Mouse (Mus musculus) olfactory bulb, adult 2 months (tissue): ENCODE measurements at regions not wholly inside any gene's neighbourhood (a gene's known extent, or its start where the extent isn't known, plus 50 kb on each side); places are given as distances from the start of the nearest gene placed in this dataset.

Source experiments
- H3K27ac ChIP-seq: fragments of 200-500 bp; 2 replicates; pipeline ENCODE4 v1.5.1; 2012; ENCODE audit warnings: low read depth, low read length; ENCODE audit not compliant: insufficient read depth
- H3K4me1 ChIP-seq: fragments of 200-500 bp; 2 replicates; pipeline ENCODE4 v1.6.1; 2012; ENCODE audit warnings: low read length; ENCODE audit not compliant: control insufficient read depth, insufficient read depth
- H3K4me3 ChIP-seq: fragments of 200-500 bp; 2 replicates; pipeline ENCODE4 v1.5.1; 2012; ENCODE audit warnings: mild to moderate bottlenecking, low read depth, low read length, moderate library complexity; ENCODE audit not compliant: insufficient read depth
- CTCF ChIP-seq: fragments of 200-500 bp; IDR thresholded peaks from 2 replicates; pipeline ENCODE4 v1.5.1; 2012; ENCODE audit warnings: low read depth, mild to moderate bottlenecking, low read length, moderate library complexity; ENCODE audit not compliant: insufficient read depth
- POLR2A ChIP-seq: fragments of 200-500 bp; IDR thresholded peaks from 2 replicates; pipeline ENCODE4 v1.6.1; 2012; ENCODE audit warnings: mild to moderate bottlenecking, low read depth, low read length, moderate library complexity; ENCODE audit not compliant: insufficient read depth
- WGBS: fragments of 180-500 bp; shearing (Covaris S2); methylation state at CpG from one replicate; pipeline ENCODE4 v1.1.7; 2018; 5-methylcytosine and 5-hydroxymethylcytosine counted together

DNA sequence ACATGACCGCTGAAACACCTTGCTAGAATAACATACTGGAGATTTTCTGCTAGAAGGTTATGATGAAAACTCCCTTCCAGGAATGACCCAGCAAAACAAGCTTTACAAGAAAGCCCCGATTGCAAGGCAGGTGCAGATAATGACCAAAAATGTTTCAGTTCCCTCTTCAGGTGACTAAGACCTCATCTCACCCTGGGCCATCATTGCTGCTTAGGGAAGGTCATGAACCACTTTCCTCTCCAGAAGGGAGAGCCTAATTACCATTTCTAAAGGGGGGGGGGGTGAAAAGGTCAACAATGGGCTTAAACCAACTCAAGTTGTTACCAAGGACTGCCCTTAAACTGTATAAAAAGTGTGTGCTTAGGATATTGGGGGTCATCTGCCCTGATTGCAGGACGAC lies 59.8 kb upstream of the Speer4c start:
- Histone ChIP-seq H3K4me3 (no peak overlapping the region), H3K27ac (no peak overlapping the region), H3K4me1 (no peaks in the 10 kb centered on the region)
- 59% methylated on average over 3 of the region's 3 CpGs for WGBS
- TF ChIP-seq CTCF, result no peak
- no peak for TF ChIP-seq POLR2A

GRCm38 (mm10) chr5:15774567-15774966 lies 60.5 kb upstream of the Speer4c start:
- Histone ChIP-seq H3K4me1 (no peaks in the 10 kb centered on the region), H3K4me3 (no peak overlapping the region), H3K27ac (no peak overlapping the region)
- no peak for TF ChIP-seq POLR2A
- TF ChIP-seq CTCF, result no peak
- 59% methylated on average over 3 of the region's 3 CpGs for WGBS

DNA sequence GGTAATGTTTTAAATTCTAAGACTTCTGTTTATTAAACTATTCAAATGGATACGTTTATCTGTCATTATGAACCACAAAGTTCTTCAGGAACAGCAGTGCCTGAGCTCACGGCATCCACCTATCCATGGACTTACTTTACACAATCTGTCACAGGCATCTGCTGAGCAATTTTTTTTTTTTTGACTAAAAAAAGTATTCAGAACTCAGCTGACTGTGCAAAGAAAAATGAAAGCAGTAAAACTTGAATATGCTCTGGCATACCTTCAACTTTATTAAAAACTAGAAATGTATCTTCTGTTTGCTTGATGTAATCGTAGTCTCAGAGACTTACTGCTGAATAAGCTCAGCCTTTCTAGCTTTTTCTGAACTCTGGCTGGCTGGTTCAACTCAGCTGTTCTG lies 62.0 kb upstream of the Speer4c start:
- H3K27ac ChIP-seq, result no peak overlapping the region
- 87% methylated on average over 3 of the region's 3 CpGs for WGBS
- H3K4me1 ChIP-seq, result no peaks in the 10 kb centered on the region
- no peak overlapping the region for H3K4me3 ChIP-seq
- TF ChIP-seq POLR2A (no peak), CTCF (no peak)

- Histone ChIP-seq H3K27ac (no peak overlapping the region), H3K4me3 (no peak overlapping the region), H3K4me1 (no peaks in the 10 kb centered on the region)
- TF ChIP-seq POLR2A (no peak), CTCF (no peak)
- WGBS, result 69% methylated on average over 5 of the region's 5 CpGs
Measured at GRCm38 (mm10) chr5:15803583-15803982, 89.5 kb upstream of the Speer4c start.

GRCm38 (mm10) chr5:15816864-15817263 lies 102.8 kb upstream of the Speer4c start:
- WGBS, result 80% methylated on average over 3 of the region's 3 CpGs
- Histone ChIP-seq H3K4me3 (no peak overlapping the region), H3K4me1 (no peaks in the 10 kb centered on the region), H3K27ac (no peak overlapping the region)
- TF ChIP-seq POLR2A, result no peak
- TF ChIP-seq CTCF, result no peak

DNA sequence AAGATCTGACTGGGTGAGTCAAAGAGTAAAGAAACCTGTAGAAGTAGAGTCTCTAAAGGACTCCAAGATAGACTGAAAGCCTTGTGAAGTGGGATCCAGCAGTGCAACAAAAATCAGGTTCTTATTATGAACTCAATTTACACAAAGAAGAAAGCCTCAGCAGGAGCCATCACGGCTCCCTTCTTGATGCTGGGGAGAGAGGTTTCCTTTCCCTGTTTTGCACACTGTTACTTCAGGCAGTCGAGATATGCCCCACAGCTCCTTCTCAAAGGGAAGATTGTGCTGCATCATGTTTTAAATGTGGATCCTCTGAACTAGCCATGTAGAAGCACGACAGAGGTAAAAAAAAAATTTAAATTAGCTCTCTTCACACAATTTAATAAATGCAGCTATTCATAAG lies 103.3 kb upstream of the Speer4c start:
- 26% methylated on average over 3 of the region's 3 CpGs for WGBS
- Histone ChIP-seq H3K27ac (no peak overlapping the region), H3K4me3 (no peak overlapping the region), H3K4me1 (no peaks in the 10 kb centered on the region)
- no peak for TF ChIP-seq CTCF
- no peak for TF ChIP-seq POLR2A

GRCm38 (mm10) chr5:15822989-15823388 lies 108.9 kb upstream of the Speer4c start:
- TF ChIP-seq CTCF, result no peak
- TF ChIP-seq POLR2A, result no peak
- no peak overlapping the region for H3K27ac ChIP-seq
- no peak overlapping the region for H3K4me3 ChIP-seq
- 72% methylated on average over 3 of the region's 3 CpGs for WGBS
- no peaks in the 10 kb centered on the region for H3K4me1 ChIP-seq

DNA sequence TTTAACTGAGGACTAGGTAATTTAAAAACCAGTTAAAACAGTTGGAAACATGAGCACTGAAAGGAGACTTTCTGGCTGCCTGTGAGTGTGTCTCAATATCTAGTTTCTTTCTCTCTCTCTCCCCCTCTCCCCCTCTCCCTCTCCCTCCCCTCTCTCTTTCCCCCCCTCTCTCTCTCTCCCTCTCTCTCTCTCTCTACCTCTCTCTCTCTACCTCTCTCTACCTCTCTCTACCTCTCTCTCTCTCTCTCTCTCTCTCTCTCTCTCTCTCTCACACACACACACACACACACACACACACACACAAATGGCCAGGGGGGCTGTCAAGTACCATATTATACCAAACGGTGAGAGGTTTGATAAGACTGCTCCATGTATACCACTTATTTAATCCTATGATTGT lies 103.0 kb upstream of the Cacna2d1 start:
- Histone ChIP-seq H3K4me3 (no peak overlapping the region), H3K4me1 (no peaks in the 10 kb centered on the region), H3K27ac (no peak overlapping the region)
- WGBS, result 75% methylated on average over 1 of the region's 1 CpGs
- TF ChIP-seq POLR2A, result no peak
- TF ChIP-seq CTCF, result no peak

GRCm38 (mm10) chr5:15832338-15832737 lies 102.2 kb upstream of the Cacna2d1 start:
- no peak overlapping the region for H3K27ac ChIP-seq
- 33% methylated on average over 1 of the region's 1 CpGs for WGBS
- TF ChIP-seq CTCF, result no peak
- no peak for TF ChIP-seq POLR2A
- H3K4me3 ChIP-seq, result no peak overlapping the region
- no peaks in the 10 kb centered on the region for H3K4me1 ChIP-seq
